Mouse (Mus musculus) liver, embryonic 16.5 days (tissue): ENCODE measurements at regions not wholly inside any gene's neighbourhood (a gene's known extent, or its start where the extent isn't known, plus 50 kb on each side); places are given as distances from the start of the nearest gene placed in this dataset.

Experiments used
- ATAC-seq: fragments of 200-750 bp; cut with Nextera tagmentation; 2 replicates; pipeline ENCODE4 v1.8.0; 2017; ENCODE audit warnings: low read depth, mild to moderate bottlenecking, moderate number of reproducible peaks, moderate library complexity
- H3K27ac ChIP-seq: fragments of 300-500 bp; sonication (generic); 2 replicates; pipeline ENCODE4 v1.5.1; 2014; ENCODE audit warnings: mild to moderate bottlenecking, low read length
- H3K27me3 ChIP-seq: fragments of 300-500 bp; sonication (generic); 2 replicates; pipeline ENCODE4 v1.6.1; 2014; ENCODE audit warnings: low read depth, low read length, mixed read lengths; ENCODE audit not compliant: control insufficient read depth, insufficient read depth
- H3K36me3 ChIP-seq: fragments of 300-500 bp; sonication (generic); 2 replicates; pipeline ENCODE4 v1.6.1; 2014; ENCODE audit warnings: mild to moderate bottlenecking; ENCODE audit not compliant: control insufficient read depth, insufficient read depth
- H3K4me1 ChIP-seq: fragments of 300-500 bp; sonication (generic); 2 replicates; pipeline ENCODE4 v1.6.1; 2014; ENCODE audit warnings: low read depth, low read length, mixed read lengths; ENCODE audit not compliant: control insufficient read depth
- H3K4me2 ChIP-seq: fragments of 300-500 bp; sonication (generic); 2 replicates; pipeline ENCODE4 v1.6.1; 2014; ENCODE audit warnings: low read depth, low read length, mixed read lengths
- H3K4me3 ChIP-seq: fragments of 300-500 bp; sonication (generic); 2 replicates; pipeline ENCODE4 v1.5.1; 2014; ENCODE audit warnings: low read depth, mild to moderate bottlenecking, low read length
- H3K9ac ChIP-seq: fragments of 300-500 bp; sonication (generic); 2 replicates; pipeline ENCODE4 v1.6.1; 2014; ENCODE audit warnings: low read depth, low read length
- H3K9me3 ChIP-seq: fragments of 300-500 bp; sonication (generic); replicated peaks from 2 replicates; pipeline ENCODE4 v1.6.1; 2016; ENCODE audit warnings: low read length; ENCODE audit not compliant: control insufficient read depth
- WGBS: fragments of 180-500 bp; shearing (Covaris S2); extraction: QIAGEN DNeasy Blood & Tissue Kit; methylation state at CpG from one replicate; pipeline ENCODE4 v1.1.7; 2014; ENCODE audit not compliant: insufficient replicate concordance; 5-methylcytosine and 5-hydroxymethylcytosine counted together

DNA sequence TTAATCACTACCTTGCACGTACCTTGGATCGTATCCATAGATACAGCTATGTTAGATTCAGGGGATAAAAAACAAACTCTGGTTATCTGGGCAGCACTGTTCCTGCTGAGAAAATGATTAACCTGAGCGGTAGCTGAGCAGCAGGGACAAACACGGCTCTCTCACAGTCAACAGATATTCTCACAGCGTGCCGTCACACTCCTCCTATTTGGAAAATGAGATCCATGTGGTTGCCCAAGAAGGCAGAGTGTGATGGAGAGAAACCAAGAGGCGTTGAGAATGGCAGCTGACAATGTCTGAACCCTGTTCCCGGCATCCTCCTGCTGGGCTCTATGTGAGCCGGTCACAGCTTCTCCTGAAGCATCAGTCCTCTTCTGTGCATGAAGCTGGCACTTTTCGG lies 155.6 kb upstream of the Arg1 start:
- no peaks in the 10 kb centered on the region for H3K27me3 ChIP-seq
- no peak overlapping the region for H3K4me3 ChIP-seq
- H3K36me3 ChIP-seq, result no peaks in the 10 kb centered on the region
- no peaks in the 10 kb centered on the region for H3K4me1 ChIP-seq
- no peak overlapping the region for H3K9ac ChIP-seq
- ATAC-seq, result peak; percentile 82
- H3K9me3 ChIP-seq, result no peaks in the 10 kb centered on the region
- H3K27ac ChIP-seq, result peak overlapping the region; percentile 47; the same call in 1 of the 2 replicates
- H3K4me2 ChIP-seq, result peak overlapping the region; percentile 5; the same call in 1 of the 2 replicates
- WGBS, result 62% methylated on average over 10 of the region's 10 CpGs

DNA sequence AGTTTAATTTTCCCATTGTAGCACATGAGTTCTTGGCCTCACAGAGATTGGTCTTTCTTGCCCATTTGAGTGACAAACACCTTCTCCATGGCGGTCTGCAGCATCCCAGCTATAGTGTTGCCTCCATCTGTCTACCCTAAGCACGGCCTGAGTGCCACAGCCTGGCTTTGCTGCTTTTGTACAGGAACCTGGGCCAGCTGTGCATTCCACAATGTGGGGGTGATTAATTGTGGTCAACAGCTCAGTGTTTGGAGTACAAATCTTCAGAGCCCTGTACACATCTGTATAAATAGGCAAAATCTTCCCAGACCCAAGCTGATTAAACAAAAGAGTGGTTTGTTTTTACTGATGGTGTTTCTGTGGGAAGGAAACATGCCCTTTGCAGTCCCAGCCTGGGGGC lies 145.3 kb upstream of the Arg1 start:
- no peaks in the 10 kb centered on the region for H3K9me3 ChIP-seq
- H3K27ac ChIP-seq, result no peak overlapping the region
- ATAC-seq, result no peak
- H3K4me3 ChIP-seq, result no peak overlapping the region
- no peaks in the 10 kb centered on the region for H3K27me3 ChIP-seq
- WGBS, result 57% methylated on average over 2 of the region's 2 CpGs
- H3K9ac ChIP-seq, result no peak overlapping the region
- H3K4me2 ChIP-seq, result no peak overlapping the region
- H3K4me1 ChIP-seq, result no peaks in the 10 kb centered on the region
- no peaks in the 10 kb centered on the region for H3K36me3 ChIP-seq

DNA sequence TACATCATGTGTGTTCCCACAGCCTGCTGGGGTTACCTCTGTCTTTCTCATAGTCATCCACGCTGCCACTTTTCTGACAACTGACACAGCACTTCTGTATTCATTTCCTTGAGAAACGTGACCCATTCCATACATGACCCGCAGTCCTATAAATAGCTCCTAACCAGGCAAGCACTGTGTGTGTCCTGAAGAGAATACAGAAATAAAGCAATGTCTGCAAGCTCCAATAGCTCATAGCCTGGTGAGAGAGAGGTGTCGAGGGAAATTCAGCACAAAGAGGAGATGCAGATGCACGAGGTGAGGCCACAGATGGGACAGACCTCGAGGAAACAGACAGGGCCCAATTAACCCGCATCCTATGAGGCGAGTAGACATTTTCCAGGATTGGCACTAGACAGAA lies 141.0 kb upstream of the Arg1 start:
- no peak for ATAC-seq
- no peaks in the 10 kb centered on the region for H3K36me3 ChIP-seq
- no peaks in the 10 kb centered on the region for H3K9me3 ChIP-seq
- H3K4me3 ChIP-seq, result no peak overlapping the region
- no peak overlapping the region for H3K9ac ChIP-seq
- no peaks in the 10 kb centered on the region for H3K27me3 ChIP-seq
- H3K27ac ChIP-seq, result no peak overlapping the region
- no peak overlapping the region for H3K4me2 ChIP-seq
- 48% methylated on average over 8 of the region's 8 CpGs for WGBS
- no peaks in the 10 kb centered on the region for H3K4me1 ChIP-seq

DNA sequence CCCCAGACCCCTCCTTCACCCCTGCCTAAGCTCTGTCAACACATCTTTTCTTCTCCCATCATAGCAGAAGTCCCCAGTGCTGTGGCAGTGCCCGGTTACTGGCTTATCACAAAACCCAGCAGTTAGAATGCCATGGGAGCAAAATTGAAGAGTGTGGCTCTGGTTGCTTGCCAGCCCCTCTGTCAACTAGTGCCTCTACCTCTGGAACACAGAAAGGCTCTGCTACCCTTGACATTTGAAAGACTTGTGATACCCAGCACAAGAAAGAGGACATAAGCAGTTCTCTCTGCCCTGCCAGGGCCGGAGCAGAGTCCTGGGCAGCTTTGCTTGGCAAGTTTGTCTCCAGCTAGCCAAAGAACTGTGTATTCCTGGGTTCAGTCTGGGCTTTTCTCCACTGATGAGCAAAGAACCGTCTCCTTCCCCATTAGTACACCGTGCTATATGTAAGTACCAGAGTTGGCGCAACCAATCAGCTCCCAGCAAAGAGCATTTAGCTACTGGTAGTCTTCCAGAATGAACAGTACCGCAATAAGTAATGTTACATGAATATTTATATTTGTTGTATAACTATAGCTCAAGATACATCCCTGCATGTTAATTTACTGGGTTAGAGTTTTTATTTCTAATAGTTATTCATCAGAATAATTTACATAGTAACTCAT lies 137.5 kb upstream of the Arg1 start:
- H3K9ac ChIP-seq, result no peak overlapping the region
- WGBS, result 69% methylated on average over 6 of the region's 6 CpGs
- H3K27me3 ChIP-seq, result no peaks in the 10 kb centered on the region

DNA sequence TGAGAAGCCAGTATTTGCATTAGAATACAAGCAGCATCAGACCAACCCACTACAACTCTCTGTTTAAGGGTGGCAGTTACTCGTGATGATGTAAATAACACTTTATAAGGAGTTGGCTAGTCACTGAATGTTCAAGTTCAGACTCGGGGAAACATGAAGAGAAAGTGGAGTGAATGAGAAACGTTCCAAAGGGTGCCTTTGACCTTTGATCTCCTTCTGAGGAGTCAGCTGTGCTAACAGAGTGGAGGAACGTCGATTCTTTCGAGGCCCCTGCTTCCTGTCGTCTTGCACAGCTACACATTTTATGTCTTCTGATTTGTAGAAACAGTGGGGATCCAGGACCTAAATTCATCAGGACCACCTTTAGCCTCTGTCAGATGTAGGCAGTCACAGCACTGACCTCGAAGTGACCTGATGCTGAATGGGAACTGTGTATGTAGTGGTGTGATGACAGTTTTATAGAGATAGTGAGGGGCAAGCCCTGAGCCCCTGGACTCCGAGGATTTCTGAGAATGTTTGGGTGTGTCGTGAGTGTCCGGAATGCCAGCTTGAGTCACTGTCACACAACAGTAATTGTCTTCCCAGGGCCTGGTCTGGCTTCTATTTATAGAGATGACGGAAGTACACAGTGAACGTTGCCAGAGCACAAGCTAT lies 134.2 kb upstream of the Arg1 start:
- 38% methylated on average over 13 of the region's 13 CpGs for WGBS
- Histone ChIP-seq H3K4me1 (no peaks in the 10 kb centered on the region), H3K9ac (no peak overlapping the region), H3K36me3 (no peaks in the 10 kb centered on the region), H3K4me2 (no peak overlapping the region), H3K4me3 (no peak overlapping the region), H3K27me3 (no peaks in the 10 kb centered on the region), H3K27ac (no peak overlapping the region), H3K9me3 (no peaks in the 10 kb centered on the region)
- no peak for ATAC-seq

More for the DNA sequence above, 137.5 kb upstream of the Arg1 start:
- H3K27ac ChIP-seq, result no peak overlapping the region
- no peak overlapping the region for H3K4me3 ChIP-seq
- ATAC-seq, result no peak
- no peaks in the 10 kb centered on the region for H3K4me1 ChIP-seq
- H3K4me2 ChIP-seq, result no peak overlapping the region
- no peaks in the 10 kb centered on the region for H3K9me3 ChIP-seq
- H3K36me3 ChIP-seq, result no peaks in the 10 kb centered on the region

DNA sequence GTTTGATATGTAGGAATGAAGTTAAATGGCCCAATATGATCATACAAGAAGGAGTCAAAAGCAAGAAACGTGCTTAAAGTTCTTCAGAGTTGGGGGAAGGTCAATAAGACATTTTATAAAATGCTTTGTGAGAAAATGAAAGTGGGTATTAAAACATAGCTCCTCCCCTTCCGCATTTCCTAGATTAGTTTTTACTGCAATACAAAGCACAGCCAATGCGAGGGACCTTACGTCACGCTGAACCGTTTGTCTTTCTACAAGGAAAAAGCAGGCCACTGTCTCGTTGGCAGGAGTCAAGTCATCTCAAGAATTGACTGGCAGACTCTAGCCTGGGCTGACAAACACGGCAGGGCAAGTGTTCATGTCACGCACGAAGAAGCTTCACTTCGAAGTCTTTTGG lies 131.4 kb upstream of the Arg1 start:
- WGBS, result 70% methylated on average over 11 of the region's 11 CpGs

DNA sequence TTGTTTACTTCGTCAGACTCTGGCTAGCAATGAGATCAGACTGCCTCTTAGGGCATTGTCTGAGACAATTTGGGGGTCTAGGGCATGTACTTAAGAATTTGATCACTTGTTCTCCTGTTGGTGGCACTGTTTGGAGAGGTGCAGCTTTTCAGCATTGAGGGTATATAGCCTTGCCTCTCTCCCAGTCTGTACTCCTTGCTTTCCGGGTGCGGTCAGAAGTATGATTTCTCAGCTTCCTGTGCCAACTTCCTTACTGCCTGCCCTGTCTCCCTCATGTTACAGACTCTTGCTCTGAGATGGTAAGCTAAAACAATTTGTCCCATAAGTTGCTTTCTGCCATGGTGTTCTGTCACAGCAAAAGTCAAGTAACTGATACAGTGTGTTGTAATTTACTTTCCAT lies 124.7 kb upstream of the Arg1 start:
- H3K4me3 ChIP-seq, result no peak overlapping the region
- no peak for ATAC-seq
- no peaks in the 10 kb centered on the region for H3K36me3 ChIP-seq
- no peak overlapping the region for H3K27ac ChIP-seq
- no peak overlapping the region for H3K4me2 ChIP-seq
- no peak overlapping the region for H3K9ac ChIP-seq
- 52% methylated on average over 3 of the region's 3 CpGs for WGBS
- no peaks in the 10 kb centered on the region for H3K9me3 ChIP-seq
- no peaks in the 10 kb centered on the region for H3K4me1 ChIP-seq
- no peaks in the 10 kb centered on the region for H3K27me3 ChIP-seq

More for the DNA sequence above, 131.4 kb upstream of the Arg1 start:
- no peak overlapping the region for H3K4me3 ChIP-seq
- H3K4me1 ChIP-seq, result no peaks in the 10 kb centered on the region
- no peak overlapping the region for H3K9ac ChIP-seq
- no peaks in the 10 kb centered on the region for H3K36me3 ChIP-seq
- H3K27me3 ChIP-seq, result no peaks in the 10 kb centered on the region
- H3K9me3 ChIP-seq, result no peaks in the 10 kb centered on the region
- H3K4me2 ChIP-seq, result no peak overlapping the region
- no peak overlapping the region for H3K27ac ChIP-seq
- ATAC-seq, result no peak

DNA sequence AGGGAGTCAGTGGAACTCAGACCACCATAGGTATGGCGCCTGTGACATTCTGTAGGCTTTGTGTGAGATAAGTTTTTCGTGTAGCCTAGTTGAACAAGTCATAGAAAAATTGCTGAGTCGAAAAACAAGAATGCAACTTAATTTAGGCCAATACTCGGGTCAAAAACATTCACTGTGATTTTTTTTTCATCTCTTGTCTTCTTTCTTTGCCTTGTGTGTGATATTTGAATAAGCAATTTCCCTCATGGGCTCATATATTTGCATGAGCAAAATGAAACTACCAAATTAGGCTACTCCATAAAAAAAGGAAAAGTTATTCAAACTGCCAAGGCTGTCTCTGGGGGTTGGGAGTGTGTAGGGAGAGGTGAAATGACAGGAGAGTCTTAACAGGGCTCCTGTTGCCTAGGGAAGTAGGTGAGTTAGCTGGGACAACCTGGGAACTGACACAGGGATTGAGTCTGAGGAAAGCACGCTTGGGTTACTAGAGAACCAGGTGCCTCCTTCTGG lies 124.1 kb upstream of the Arg1 start:
- Histone ChIP-seq H3K9me3 (no peaks in the 10 kb centered on the region), H3K36me3 (no peaks in the 10 kb centered on the region), H3K4me2 (no peak overlapping the region), H3K4me3 (no peak overlapping the region), H3K9ac (no peak overlapping the region), H3K4me1 (no peaks in the 10 kb centered on the region), H3K27ac (no peak overlapping the region), H3K27me3 (no peaks in the 10 kb centered on the region)
- no peak for ATAC-seq
- 52% methylated on average over 5 of the region's 5 CpGs for WGBS

DNA sequence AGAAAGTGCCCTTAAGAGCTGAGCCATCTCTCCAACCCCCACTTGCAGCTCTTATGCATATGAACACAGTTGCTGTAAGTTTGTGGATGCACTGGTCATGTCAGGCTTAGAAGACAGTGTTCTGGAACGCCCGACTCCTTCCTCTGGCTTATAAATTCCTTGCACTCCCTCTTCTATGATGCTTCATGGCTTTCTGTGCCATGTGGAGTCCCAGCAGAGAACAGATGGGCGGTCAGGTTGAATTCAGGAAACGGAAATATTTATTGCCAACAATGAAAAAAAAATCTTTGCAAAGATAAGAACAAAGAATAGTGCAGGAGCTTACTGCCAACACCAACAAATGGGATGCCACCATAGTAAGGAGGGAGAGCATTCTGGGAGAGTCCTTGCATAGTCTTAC lies 113.9 kb upstream of the Arg1 start:
- Histone ChIP-seq H3K4me1 (no peaks in the 10 kb centered on the region), H3K9me3 (no peaks in the 10 kb centered on the region), H3K27me3 (no peaks in the 10 kb centered on the region), H3K4me3 (no peak overlapping the region), H3K4me2 (no peak overlapping the region), H3K9ac (no peak overlapping the region), H3K27ac (no peak overlapping the region), H3K36me3 (no peaks in the 10 kb centered on the region)
- no peak for ATAC-seq
- WGBS, result 64% methylated on average over 4 of the region's 4 CpGs
